Mouse (Mus musculus) testis, postnatal 14 days (tissue): ENCODE measurements around the gene Per2.
"Not testable (repeated sequence)": the region's sequence is repeated elsewhere in the genome, so short reads cannot be mapped to it uniquely, and the experiment has no call there.

ENCODE experiments used
- DNase-seq: peaks from one replicate; pipeline ENCODE4 v3.0.0; 2021; ENCODE audit warnings: low spot score

The Per2 gene

DNA sequence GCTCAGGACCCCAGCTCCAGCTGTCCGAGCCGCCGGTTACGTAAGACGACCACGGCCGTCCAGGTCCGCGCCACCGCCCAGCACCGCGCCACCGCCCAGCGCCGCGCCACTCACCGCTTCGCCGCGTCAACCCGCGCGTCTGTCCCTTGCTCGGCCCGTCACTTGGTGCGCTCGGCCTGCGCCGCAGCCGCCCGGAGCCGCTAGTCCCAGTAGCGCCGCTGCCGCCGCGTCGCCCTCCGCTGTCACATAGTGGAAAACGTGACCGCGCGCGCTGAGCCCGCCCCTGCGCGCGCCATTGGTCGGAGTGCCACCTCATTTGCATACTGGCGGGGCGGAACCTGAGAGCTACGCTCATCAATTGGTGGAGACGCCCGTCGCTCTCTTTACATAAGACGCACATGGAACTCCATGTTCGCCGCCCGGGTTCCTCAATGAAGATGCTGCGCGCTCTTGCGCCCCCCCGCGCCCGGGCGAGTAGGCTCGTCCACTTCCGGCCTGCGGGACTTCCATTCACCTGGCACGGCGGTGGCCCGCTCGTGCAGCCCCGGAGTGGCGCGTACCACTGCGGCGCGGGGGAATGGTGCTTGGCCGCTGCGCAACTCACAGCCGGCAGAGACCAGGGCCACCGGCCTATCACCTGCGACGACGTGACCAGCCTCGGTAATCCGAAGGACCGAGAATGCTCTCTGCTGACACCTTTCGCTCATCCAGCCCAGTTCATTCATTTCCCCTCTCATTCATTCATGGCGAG is at the start of gene Per2:
Per2 (minus strand) TSS at position 266 of the 751 bp plus-strand sequence.
- DNase-seq: peak; percentile 99

DNA sequence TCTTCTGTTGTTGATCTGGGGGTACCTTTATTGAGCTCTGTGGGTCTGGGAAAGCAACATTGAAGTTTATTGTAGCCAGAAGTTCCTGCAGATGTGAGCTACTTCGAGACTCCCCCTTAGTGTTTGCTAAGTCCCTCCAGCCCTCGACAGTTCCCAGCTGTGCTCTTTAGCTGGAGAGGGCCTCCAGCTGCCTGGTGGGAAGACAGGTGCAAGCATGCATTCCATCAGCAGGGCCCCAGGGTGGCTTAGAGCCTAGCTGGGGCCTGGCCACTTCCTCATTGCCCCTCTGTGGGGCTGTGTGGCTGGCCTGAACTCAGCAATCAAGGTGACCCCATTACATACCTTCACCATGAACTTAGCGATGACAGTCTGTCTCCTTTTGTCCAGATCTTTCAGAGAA is 45.5 kb upstream of the Per2 start:
- DNase-seq: no peak

DNA sequence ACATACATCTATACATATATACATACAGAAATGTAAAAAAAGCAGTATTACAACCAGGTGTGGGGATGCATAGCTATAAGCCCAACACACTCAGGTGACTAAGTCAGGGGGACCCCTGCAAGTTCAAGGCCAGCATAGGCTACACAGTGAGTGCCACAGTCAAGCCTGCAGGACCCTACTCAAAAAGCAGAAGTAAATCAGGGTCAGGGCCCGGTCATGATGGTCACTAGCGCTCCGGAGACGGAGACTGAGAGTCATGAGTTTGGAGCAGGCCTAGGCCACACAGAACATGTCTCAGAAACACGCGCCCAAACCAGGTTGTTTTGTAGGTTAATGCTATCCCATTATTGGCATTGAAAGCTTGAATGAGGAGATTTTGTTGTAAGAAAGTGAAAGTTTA is 39.5 kb upstream of the Per2 start:
- DNase-seq: no peak

- DNase-seq: no peak
Measured at GRCm38 (mm10) chr1:91495321-91495720, 36.2 kb upstream of the Per2 start.

GRCm38 (mm10) chr1:91494457-91495140 is 35.5 kb upstream of the Per2 start, which contains the start of gene Traf3ip1:
TSS of gene Traf3ip1 (plus strand) at chr1:91494647.
- peak; percentile 92 for DNase-seq

GRCm38 (mm10) chr1:91493938-91494337 is 34.8 kb upstream of the Per2 start:
- no peak for DNase-seq

- no peak for DNase-seq
Measured at GRCm38 (mm10) chr1:91492740-91493139, 33.6 kb upstream of the Per2 start.

GRCm38 (mm10) chr1:91490322-91490721 is 31.2 kb upstream of the Per2 start:
- no peak for DNase-seq

DNA sequence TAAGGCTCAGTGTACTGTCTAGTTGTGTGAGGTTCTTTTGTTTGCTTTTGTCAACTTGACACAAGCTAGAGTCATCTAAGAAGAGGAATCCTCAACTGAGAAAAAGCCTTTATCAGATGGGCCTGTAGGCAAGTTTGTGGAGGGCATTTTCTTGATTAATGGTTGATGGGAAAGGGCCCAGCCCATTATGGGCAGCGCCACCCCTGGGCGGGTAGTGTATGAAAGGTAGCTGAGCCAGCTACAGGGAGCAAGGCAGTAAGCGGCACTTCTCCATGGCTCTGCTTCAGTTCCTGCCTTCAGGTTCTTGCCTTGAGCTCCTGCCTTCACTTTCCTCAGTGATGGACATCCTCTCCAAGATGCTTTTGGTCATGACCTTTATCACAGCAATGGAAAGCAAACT is 27.0 kb upstream of the Per2 start:
- DNase-seq: no peak

DNA sequence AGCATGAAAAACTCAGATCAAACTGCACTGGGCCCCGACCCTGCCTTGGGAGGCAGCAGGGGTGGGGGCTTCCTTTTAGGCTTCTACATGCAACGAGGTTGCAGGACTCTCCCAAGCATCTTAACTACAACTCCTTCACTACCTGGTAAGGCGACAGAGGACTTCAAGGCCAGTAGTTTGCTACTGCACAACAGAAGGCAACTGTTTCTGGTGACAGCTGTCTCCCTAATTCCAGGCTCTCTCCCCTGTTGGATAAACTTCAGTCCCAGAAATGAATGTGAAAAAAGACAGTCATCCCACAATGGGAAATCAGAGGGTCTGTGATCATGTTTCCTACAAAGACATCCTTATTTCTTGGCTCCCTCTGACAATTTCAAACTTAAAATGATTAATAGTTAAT is 26.3 kb upstream of the Per2 start:
- DNase-seq: no peak

DNA sequence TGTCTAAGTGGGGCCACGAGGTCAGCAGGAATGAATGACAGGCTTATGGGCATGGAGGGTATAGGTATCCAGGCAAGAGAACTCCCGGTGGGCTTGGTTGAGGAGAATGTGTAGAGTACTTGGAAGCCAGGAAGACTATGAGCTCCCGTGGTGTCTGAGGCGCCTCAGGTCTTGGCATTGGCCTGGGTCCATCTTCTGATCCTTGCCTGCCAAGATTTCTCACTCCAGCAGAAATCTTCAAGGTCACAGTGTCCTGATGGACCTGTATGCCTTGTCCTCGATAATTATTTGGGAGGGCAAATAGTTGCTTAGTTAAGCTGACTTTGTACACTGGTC is 24.9 kb upstream of the Per2 start:
- DNase-seq: peak; percentile 67

GRCm38 (mm10) chr1:91483304-91484010 is 24.3 kb upstream of the Per2 start:
- DNase-seq: peak; percentile 75

GRCm38 (mm10) chr1:91482616-91483211 is 23.6 kb upstream of the Per2 start:
- DNase-seq: no peak

- DNase-seq: no peak
Measured at GRCm38 (mm10) chr1:91478958-91479357, 19.8 kb upstream of the Per2 start.

- DNase-seq: not testable (repeated sequence)
Measured at GRCm38 (mm10) chr1:91478145-91478544, 19.0 kb upstream of the Per2 start.

GRCm38 (mm10) chr1:91469888-91470419 is 10.8 kb upstream of the Per2 start:
- DNase-seq: no peak

DNA sequence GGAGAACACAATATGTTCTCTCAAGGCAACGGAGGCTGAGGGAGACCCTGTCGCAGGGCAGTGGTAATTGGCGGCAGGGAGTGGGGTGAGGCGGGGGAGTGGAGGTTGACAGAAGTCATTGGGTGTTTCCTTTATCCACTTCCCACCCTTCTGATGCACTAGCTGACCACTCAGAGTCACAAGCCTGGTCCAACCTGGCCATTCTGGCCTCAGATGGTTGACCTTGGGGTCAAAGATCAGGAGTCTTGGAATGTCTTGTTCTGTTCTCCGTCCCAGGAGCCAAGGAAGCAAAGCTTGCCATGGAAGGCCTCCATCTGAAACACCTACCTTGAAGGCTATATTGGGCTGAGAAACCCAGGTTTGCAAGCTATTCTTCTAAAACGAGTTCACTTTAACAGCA is 7.1 kb upstream of the Per2 start:
- no peak for DNase-seq

- no peak for DNase-seq
Measured at GRCm38 (mm10) chr1:91465244-91465643, 6.1 kb upstream of the Per2 start.

DNA sequence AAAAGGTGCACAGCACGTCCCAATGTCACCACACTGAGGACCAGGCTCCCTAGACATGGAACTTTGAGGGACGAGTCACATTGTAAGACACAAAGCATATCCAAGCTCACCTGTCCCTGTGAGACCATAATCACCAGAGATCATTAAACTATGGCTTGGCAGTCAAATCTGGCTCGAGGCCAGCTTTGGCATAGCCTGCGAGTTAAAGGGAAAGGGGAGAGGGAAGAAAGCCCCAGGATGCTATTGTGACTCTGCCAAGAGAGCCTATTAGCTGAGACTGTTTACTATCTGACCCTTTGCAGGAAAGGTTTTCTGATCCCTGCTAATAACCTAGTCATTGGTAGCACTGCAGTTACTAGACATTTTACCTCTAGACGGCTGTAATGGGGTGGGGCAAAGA is 5.3 kb upstream of the Per2 start:
- no peak for DNase-seq

DNA sequence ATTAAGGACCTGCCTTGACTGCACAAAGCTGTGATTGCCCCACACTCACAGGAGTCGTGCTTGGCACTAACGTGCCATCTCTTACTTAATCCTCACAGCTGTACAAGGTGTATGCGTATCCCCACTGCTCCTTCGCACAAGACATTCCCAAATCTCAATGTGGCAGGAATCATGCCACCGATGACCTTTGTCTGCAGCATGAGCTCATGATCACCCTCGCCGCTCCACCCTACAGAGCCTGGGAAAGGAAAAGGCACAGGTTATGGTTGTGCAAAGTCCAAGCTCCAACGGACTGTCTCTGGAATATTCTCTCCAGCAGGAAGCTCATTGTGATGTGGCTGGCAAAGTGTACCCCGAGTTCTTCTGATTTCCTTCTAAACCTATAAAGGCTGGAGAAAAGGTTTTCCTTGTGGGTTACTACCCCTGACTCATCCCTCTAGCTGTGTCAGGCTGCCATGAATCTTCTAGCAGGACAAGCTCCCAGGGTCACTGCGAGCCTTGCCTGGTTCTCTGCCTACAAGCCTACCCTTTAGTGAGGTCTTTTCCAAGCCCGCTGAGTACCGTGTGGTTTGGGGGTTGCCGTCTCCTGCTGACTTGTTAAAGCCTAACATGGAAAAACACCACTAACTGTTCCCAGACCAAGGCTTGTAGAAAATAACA is 4.3 kb upstream of the Per2 start:
- no peak for DNase-seq

DNA sequence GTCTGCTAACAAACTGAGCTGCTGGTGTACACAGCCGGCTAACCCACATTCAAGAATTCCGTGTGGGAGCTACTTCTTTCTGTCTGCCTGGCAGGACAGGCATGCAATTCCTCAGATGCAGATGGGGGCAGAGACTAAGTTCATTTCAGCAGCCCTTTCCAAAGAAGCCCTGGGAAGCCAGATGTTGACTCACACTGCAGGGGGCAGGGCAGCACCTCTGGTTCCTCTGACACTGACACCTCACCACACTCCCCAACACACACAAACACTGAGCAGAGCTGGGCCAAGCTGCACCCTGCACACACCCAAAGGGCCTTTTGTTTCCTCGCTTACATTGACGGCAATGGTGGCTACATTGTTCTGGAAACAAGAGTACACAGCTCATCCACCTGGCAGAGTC is 1.4 kb upstream of the Per2 start:
- no peak for DNase-seq

GRCm38 (mm10) chr1:91460069-91460468 is 945 bp upstream of the Per2 start:
- DNase-seq: no peak
